Mouse (Mus musculus): Measurements from ENCODE around the gene Tmem120a. TPM values are rescaled to one million over a fixed set of nuclear protein-coding genes. Genes with fewer than 3 reads are reported as not detected.

Gene Tmem120a
- polyA plus RNA-seq, 1 experiment = 32.7 TPM

DNA sequence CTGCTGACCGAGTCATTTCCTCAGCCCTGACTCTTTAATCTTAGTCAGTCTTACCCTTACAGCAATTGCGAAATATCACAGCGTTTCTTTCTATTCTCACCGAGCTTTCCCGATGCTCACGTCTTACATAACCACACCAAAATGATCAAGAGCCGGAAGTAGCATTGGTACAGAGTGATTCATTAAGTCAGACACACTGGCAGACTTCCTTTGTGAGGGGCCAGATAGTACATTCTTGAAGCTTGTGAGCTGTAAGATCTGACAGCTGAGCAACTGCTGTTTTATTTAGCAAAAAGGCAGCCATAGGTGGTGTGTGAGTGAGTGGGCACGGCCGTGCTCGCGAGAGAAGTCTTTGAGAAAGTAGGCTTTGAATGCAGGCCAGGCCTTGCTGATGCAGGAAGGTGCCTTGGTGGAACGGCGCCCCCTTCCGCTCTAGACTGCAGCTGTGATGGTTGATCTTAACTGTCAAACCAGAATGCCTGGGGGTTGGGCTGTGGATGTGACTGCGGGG is 41.5 kb downstream of the Tmem120a start:
- no peaks in the 10 kb centered on the region for H3K36me3 ChIP-seq (ENCODE audit: control insufficient read depth, insufficient read depth)
- TF ChIP-seq MYOG (IDR thresholded peaks at IDR 0.05; ENCODE audit: control insufficient read depth in 1 of 3, insufficient read depth in 1 of 3, insufficient read length in 2 of 3, low read depth in 2 of 3) (peak in 1 of 3 experiments; percentile 59), E2F4 (IDR thresholded peaks at IDR 0.05; ENCODE audit: insufficient read depth) (no peak), MAX (IDR thresholded peaks at IDR 0.05; ENCODE audit: low read depth) (no peak), TCF3 (IDR thresholded peaks at IDR 0.05; ENCODE audit: insufficient read length, low read depth) (peak; percentile 27), POLR2A (IDR thresholded peaks at IDR 0.05; ENCODE audit: insufficient read length, low read depth) (no peak), CEBPB (IDR thresholded peaks at IDR 0.05; ENCODE audit: insufficient read depth, poor library complexity, severe bottlenecking) (peak; percentile 97), MYOD1 (IDR thresholded peaks at IDR 0.05; ENCODE audit: control insufficient read depth in 1 of 3, insufficient read length in 2 of 3, low read depth in 2 of 3) (peak; percentile 74 to 96 (median 93))
- H3ac ChIP-seq (ENCODE audit: control insufficient read depth, insufficient read length) = no peak overlapping the region

DNA sequence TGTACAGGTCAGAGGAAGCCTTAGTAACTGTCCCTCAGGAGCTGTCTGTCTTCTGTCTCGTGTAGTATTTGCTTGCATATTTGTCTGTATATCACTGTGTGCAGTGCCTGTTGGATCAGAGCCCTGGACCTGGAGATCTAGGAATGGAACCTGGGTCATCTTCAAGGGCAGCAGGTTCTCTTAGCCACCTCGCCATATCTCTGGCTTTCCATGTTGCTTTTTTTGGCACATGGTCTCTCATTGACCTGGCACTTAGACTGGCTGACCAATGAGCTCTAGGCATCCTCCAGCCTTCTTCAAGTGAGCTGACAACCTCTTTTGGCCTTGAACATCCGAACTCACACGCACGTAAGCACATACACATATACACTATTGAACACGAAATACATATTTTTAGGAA is 42.1 kb downstream of the Tmem120a start:
- Histone ChIP-seq H3K27me3 (ENCODE audit: control insufficient read depth, insufficient read depth, insufficient read length) (no peaks in the 10 kb centered on the region), H3K36me3 (ENCODE audit: control insufficient read depth, insufficient read depth) (no peaks in the 10 kb centered on the region), H3K4me3 (no peak overlapping the region), H3K4me2 (ENCODE audit: low read depth) (peak overlapping the region; percentile 55), H3ac (ENCODE audit: control insufficient read depth, insufficient read length) (no peak overlapping the region), H3K79me2 (ENCODE audit: control insufficient read depth, insufficient read depth) (peaks cover 32% of the 10 kb centered on the region)
- TF ChIP-seq REST (IDR thresholded peaks at IDR 0.05; ENCODE audit: insufficient read depth, insufficient read length) (no peak), TCF3 (IDR thresholded peaks at IDR 0.05; ENCODE audit: insufficient read length, low read depth) (no peak), POLR2AphosphoS2 (IDR thresholded peaks at IDR 0.05; ENCODE audit: insufficient read length, low read depth) (no peak), CEBPB (IDR thresholded peaks at IDR 0.05; ENCODE audit: insufficient read depth, poor library complexity, severe bottlenecking) (no peak), MYOG (IDR thresholded peaks at IDR 0.05; ENCODE audit: control insufficient read depth in 1 of 3, insufficient read depth in 1 of 3, insufficient read length in 2 of 3, low read depth in 2 of 3) (no peak), MAX (IDR thresholded peaks at IDR 0.05; ENCODE audit: low read depth) (no peak), MYOD1 (IDR thresholded peaks at IDR 0.05; ENCODE audit: control insufficient read depth in 1 of 3, insufficient read length in 2 of 3, low read depth in 2 of 3) (no peak), SRF (IDR thresholded peaks at IDR 0.05; ENCODE audit: control insufficient read depth, insufficient read length, low read depth) (no peak), TCF12 (IDR thresholded peaks at IDR 0.05; ENCODE audit: insufficient read depth, poor library complexity, severe bottlenecking) (no peak), USF1 (IDR thresholded peaks at IDR 0.05; ENCODE audit: low read depth) (no peak), E2F4 (IDR thresholded peaks at IDR 0.05; ENCODE audit: insufficient read depth) (no peak), POLR2A (IDR thresholded peaks at IDR 0.05; ENCODE audit: insufficient read length, low read depth) (no peak)

More for the DNA sequence above, 41.5 kb downstream of the Tmem120a start:
- peaks cover 27% of the 10 kb centered on the region for H3K79me2 ChIP-seq (ENCODE audit: control insufficient read depth, insufficient read depth)
- peak overlapping the region; percentile 55 for H3K4me2 ChIP-seq (ENCODE audit: low read depth)
- H3K4me3 ChIP-seq = no peak overlapping the region
- H3K27me3 ChIP-seq (ENCODE audit: control insufficient read depth, insufficient read depth, insufficient read length) = no peaks in the 10 kb centered on the region

DNA sequence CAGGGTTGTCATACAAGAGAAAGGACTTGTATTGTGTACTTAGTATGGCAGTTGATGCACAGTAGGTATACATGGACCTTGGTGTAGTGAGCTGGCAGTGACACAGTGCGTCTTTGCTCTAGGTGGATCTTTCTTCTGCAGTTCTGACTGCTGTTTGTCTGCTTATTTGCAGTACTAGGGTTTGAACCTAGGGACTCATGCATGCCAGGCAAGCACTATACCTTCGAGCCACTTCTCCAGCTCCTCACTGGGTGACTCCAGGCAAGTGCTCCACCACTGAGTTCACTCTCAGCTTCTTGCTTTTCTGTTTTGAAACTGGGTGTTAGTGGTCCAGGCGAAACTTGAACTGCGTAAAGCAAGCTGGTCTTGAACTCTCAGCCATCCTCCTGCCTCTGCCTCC is 42.6 kb downstream of the Tmem120a start:
- no peaks in the 10 kb centered on the region for H3K27me3 ChIP-seq (ENCODE audit: control insufficient read depth, insufficient read depth, insufficient read length)
- peak overlapping the region; percentile 55 for H3K4me2 ChIP-seq (ENCODE audit: low read depth)
- no peak overlapping the region for H3ac ChIP-seq (ENCODE audit: control insufficient read depth, insufficient read length)
- peaks cover 37% of the 10 kb centered on the region for H3K79me2 ChIP-seq (ENCODE audit: control insufficient read depth, insufficient read depth)
- no peak overlapping the region for H3K4me3 ChIP-seq
- H3K36me3 ChIP-seq (ENCODE audit: control insufficient read depth, insufficient read depth) = no peaks in the 10 kb centered on the region
- TF ChIP-seq CEBPB (IDR thresholded peaks at IDR 0.05; ENCODE audit: insufficient read depth, poor library complexity, severe bottlenecking) (no peak), SRF (IDR thresholded peaks at IDR 0.05; ENCODE audit: control insufficient read depth, insufficient read length, low read depth) (no peak), E2F4 (IDR thresholded peaks at IDR 0.05; ENCODE audit: insufficient read depth) (no peak), REST (IDR thresholded peaks at IDR 0.05; ENCODE audit: insufficient read depth, insufficient read length) (no peak), USF1 (IDR thresholded peaks at IDR 0.05; ENCODE audit: low read depth) (no peak), MYOD1 (IDR thresholded peaks at IDR 0.05; ENCODE audit: control insufficient read depth in 1 of 3, insufficient read length in 2 of 3, low read depth in 2 of 3) (no peak)

DNA sequence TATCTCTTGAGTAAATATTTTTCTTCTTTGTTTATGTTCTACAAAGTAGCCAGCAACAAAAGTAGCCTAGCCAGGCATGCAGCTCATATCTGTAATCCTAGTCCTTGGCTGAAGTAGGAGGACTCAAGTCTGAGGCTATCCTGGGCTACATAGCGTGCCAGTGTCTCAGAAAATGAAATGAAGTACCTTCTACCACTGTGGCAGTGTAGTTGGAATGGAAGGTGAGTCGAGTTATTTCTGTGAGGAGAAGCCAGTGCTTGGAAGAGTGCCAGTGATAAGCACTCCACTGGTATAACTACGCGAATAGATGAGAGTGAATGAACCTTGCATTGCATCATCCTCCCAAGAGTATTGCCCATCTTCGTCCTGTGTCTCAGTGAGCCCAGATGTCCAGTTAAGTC is 46.5 kb downstream of the Tmem120a start:
- Histone ChIP-seq H3K79me2 (ENCODE audit: control insufficient read depth, insufficient read depth) (peaks cover 43% of the 10 kb centered on the region), H3K4me3 (no peak overlapping the region), H3K36me3 (ENCODE audit: control insufficient read depth, insufficient read depth) (no peaks in the 10 kb centered on the region), H3ac (ENCODE audit: control insufficient read depth, insufficient read length) (no peak overlapping the region), H3K4me2 (ENCODE audit: low read depth) (no peak overlapping the region), H3K27me3 (ENCODE audit: control insufficient read depth, insufficient read depth, insufficient read length) (no peaks in the 10 kb centered on the region)
- no peak for TF ChIP-seq USF1 (IDR thresholded peaks at IDR 0.05; ENCODE audit: low read depth)
- peak; percentile 71; the same call in 1 of the 2 replicates for TF ChIP-seq CEBPB (IDR thresholded peaks at IDR 0.05; ENCODE audit: insufficient read depth, poor library complexity, severe bottlenecking)

DNA sequence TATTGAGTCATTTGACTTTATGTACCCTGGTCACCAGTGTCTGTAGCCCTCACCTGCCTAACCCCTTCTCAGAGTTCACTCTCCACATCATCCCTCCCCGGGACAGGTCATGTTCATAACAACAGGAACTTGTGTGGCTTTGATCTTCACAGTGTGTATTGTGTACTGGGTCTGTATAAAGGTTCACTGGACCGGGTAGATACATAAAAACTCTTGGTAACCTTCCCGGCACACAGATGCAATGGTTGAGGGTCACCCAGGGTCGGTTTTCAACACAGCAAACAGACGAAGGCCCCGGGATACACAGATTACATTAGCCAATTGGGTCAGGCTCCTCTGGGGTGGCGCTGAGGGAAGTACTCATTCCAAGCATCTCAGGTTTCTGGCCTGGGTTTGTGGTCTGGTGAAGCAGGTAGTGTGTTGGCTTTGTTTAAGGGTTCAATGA is 48.9 kb downstream of the Tmem120a start:
- Histone ChIP-seq H3K27me3 (ENCODE audit: control insufficient read depth, insufficient read depth, insufficient read length) (no peaks in the 10 kb centered on the region), H3K4me2 (ENCODE audit: low read depth) (no peak overlapping the region), H3ac (ENCODE audit: control insufficient read depth, insufficient read length) (no peak overlapping the region), H3K79me2 (ENCODE audit: control insufficient read depth, insufficient read depth) (peaks cover 66% of the 10 kb centered on the region), H3K36me3 (ENCODE audit: control insufficient read depth, insufficient read depth) (no peaks in the 10 kb centered on the region), H3K4me3 (no peak overlapping the region)
- no peak for TF ChIP-seq CEBPB (IDR thresholded peaks at IDR 0.05; ENCODE audit: insufficient read depth, poor library complexity, severe bottlenecking)
- TF ChIP-seq POLR2A (IDR thresholded peaks at IDR 0.05; ENCODE audit: insufficient read length, low read depth) = no peak
- TF ChIP-seq SRF (IDR thresholded peaks at IDR 0.05; ENCODE audit: control insufficient read depth, insufficient read length, low read depth) = no peak
- TF ChIP-seq TCF3 (IDR thresholded peaks at IDR 0.05; ENCODE audit: insufficient read length, low read depth) = no peak
- no peak for TF ChIP-seq MYOD1 (IDR thresholded peaks at IDR 0.05; ENCODE audit: control insufficient read depth in 1 of 3, insufficient read length in 2 of 3, low read depth in 2 of 3)
- no peak for TF ChIP-seq REST (IDR thresholded peaks at IDR 0.05; ENCODE audit: insufficient read depth, insufficient read length)
- TF ChIP-seq TCF12 (IDR thresholded peaks at IDR 0.05; ENCODE audit: insufficient read depth, poor library complexity, severe bottlenecking) = no peak
- no peak for TF ChIP-seq MYOG (IDR thresholded peaks at IDR 0.05; ENCODE audit: control insufficient read depth in 1 of 3, insufficient read depth in 1 of 3, insufficient read length in 2 of 3, low read depth in 2 of 3)
- no peak for TF ChIP-seq POLR2AphosphoS2 (IDR thresholded peaks at IDR 0.05; ENCODE audit: insufficient read length, low read depth)
- no peak for TF ChIP-seq USF1 (IDR thresholded peaks at IDR 0.05; ENCODE audit: low read depth)
- no peak for TF ChIP-seq E2F4 (IDR thresholded peaks at IDR 0.05; ENCODE audit: insufficient read depth)
- TF ChIP-seq MAX (IDR thresholded peaks at IDR 0.05; ENCODE audit: low read depth) = no peak
